ENCODE assay signal across 12 mouse cellular contexts in the genomic region with DNA sequence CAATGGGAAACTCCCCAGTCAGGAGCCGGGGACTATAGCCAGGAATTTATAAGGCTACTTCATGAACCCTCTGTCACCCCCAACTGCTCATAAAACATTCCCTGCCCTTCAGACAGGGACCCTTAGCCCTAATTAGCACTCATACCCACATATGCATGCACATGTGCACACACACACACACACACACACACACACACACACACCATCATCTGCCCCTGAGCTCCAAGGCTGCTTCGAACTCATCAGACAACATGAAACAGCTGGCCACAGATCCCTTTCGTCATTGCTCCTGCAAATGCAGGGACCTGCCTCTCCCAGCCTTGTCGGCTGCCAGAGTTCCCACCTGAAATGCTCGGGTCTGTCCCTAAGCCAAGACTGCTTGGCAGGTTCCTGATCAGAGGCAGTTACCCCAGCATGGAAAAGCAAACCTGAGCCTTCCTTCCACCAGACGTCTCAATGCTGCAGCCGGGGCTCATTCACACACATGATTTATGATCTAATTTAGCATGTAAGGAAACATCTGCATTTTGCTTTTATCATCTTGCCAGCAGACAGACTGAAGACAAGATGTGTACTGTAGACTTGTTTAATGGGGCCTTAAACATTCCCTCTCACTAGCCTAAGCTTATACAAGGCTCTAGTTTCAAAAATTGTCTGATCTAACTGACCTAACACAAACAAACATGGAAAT. TPM values are rescaled to one million over a fixed set of nuclear protein-coding genes. Genes with fewer than 3 reads are reported as not detected.
A peak's percentile ranks its signal among the peaks of the same experiment; 100 is the strongest.
DNase-seq lines count a peak whose midpoint lies in the region; ATAC-seq lines count a peak whose summit lies in the region.
"Had no signal": no experiment of that assay in that cellular context is flagged by ENCODE, and none has a peak within 500 bp of the region (broad histone marks: within the 10 kb centered on the region; RNA-seq: fewer than 3 reads in every experiment).

No protein-coding gene starts in this region.

- H3K4me3 ChIP-seq in kidney, embryonic 14.5 days (ENCODE audit: low read length) = no peak overlapping the region
- no peak overlapping the region for H3K4me3 ChIP-seq in limb, embryonic 10.5 days
- H3K4me3 ChIP-seq: embryonic facial prominence, embryonic 12.5 days; liver, embryonic 15.5 days had no signal

- H3K9ac ChIP-seq in kidney, embryonic 14.5 days (ENCODE audit: low read depth, low read length) = no peak overlapping the region
- H3K9ac ChIP-seq: embryonic facial prominence, embryonic 12.5 days; liver, embryonic 15.5 days had no signal

- no peak overlapping the region for H3K4me2 ChIP-seq in kidney, embryonic 14.5 days (replicated peaks; ENCODE audit: low read depth, low read length)
- H3K4me2 ChIP-seq: embryonic facial prominence, embryonic 12.5 days; liver, embryonic 15.5 days had no signal

- H3K4me1 ChIP-seq in kidney, embryonic 14.5 days (ENCODE audit: control insufficient read depth, insufficient read depth, low read length) = peaks cover 35% of the 10 kb centered on the region
- H3K4me1 ChIP-seq in limb, embryonic 10.5 days = peaks cover 18% of the 10 kb centered on the region
- H3K4me1 ChIP-seq: liver, embryonic 15.5 days had no signal

- no peak for DNase-seq in kidney, adult 18-20 months
- DNase-seq in 3T3-L1 (ENCODE audit: low read depth, low spot score) (peak; percentile 17), NIH3T3 (ENCODE audit: low read depth) (peak; percentile 5)
- peak; percentile 41 for DNase-seq in limb, embryonic 10.5 days (ENCODE audit: low spot score)
- no peak for DNase-seq in frontal cortex, postnatal 10 days (ENCODE audit: low spot score in 2 of 2)
- DNase-seq: adrenal gland, postnatal 36 days; cerebellum, adult 11 months had no signal

- WGBS in kidney, embryonic 14.5 days = 14% methylated on average over 7 of the region's 7 CpGs
- 32% methylated on average over 7 of the region's 7 CpGs for WGBS in limb, embryonic 10.5 days

- H3K36me3 ChIP-seq in kidney, embryonic 14.5 days (ENCODE audit: control insufficient read depth, insufficient read depth, low read length) = no peaks in the 10 kb centered on the region
- H3K36me3 ChIP-seq in limb, embryonic 10.5 days = no peaks in the 10 kb centered on the region
- H3K36me3 ChIP-seq: embryonic facial prominence, embryonic 12.5 days; liver, embryonic 15.5 days had no signal

- peaks cover 2% of the 10 kb centered on the region; the same call in 1 of the 2 replicates for H3K9me3 ChIP-seq in kidney, embryonic 14.5 days (ENCODE audit: control insufficient read depth, low read length)
- H3K9me3 ChIP-seq in limb, embryonic 10.5 days (replicated peaks) = no peaks in the 10 kb centered on the region
- H3K9me3 ChIP-seq: embryonic facial prominence, embryonic 12.5 days; liver, embryonic 15.5 days had no signal

- no peak overlapping the region for H3K27ac ChIP-seq in kidney, embryonic 14.5 days (ENCODE audit: low read depth, low read length)
- H3K27ac ChIP-seq in limb, embryonic 10.5 days = peak overlapping the region; percentile 19; the same call in 1 of the 2 replicates
- H3K27ac ChIP-seq: embryonic facial prominence, embryonic 12.5 days; liver, embryonic 15.5 days had no signal

- no peaks in the 10 kb centered on the region for H3K27me3 ChIP-seq in kidney, embryonic 14.5 days (ENCODE audit: control insufficient read depth, insufficient read depth, low read length)
- no peaks in the 10 kb centered on the region for H3K27me3 ChIP-seq in limb, embryonic 10.5 days (ENCODE audit: low read depth, poor library complexity, severe bottlenecking)
- H3K27me3 ChIP-seq: CH12.LX; embryonic facial prominence, embryonic 12.5 days; liver, embryonic 15.5 days had no signal

- peak; percentile 83 for ATAC-seq in kidney, embryonic 14.5 days (ENCODE audit: low FRiP score, low TSS enrichment)
- ATAC-seq in activated CD4-positive, CD25-positive, alpha-beta regulatory T cell, adult 4 months = no peak

RNA-seq across cellular contexts. Expression of a gene that starts 57.8 kb away (rescaled TPM):
- polyA plus RNA-seq in kidney, embryonic 14.5 days (2014; fragmentation: Nextera tagmentation; extraction: Ambion mirVana) = 3.7 and 7.0 TPM in 2 replicates
- 3.1 and 3.4 TPM in 2 replicates for polyA plus RNA-seq in limb, embryonic 10.5 days (2016; fragmentation: Nextera tagmentation; extraction: Ambion mirVana)
- 1 to 10 TPM; 1.3 to 1.7 TPM for polyA plus RNA-seq in activated CD4-positive, CD25-positive, alpha-beta regulatory T cell, adult 4 months (2017; shearing (Covaris generic))

Comparison
In these comparisons a context has a peak if more than half of its experiments do, and no peak if none do; other contexts are left out.
1. DNase-seq: peak in 3T3-L1 (single experiment), NIH3T3 (single experiment) and limb, embryonic 10.5 days (single experiment); none in kidney, adult 18-20 months (single experiment) and frontal cortex, postnatal 10 days (0 of 2).